21 mouse cellular contexts compared by ENCODE assay signal in the genomic region with DNA sequence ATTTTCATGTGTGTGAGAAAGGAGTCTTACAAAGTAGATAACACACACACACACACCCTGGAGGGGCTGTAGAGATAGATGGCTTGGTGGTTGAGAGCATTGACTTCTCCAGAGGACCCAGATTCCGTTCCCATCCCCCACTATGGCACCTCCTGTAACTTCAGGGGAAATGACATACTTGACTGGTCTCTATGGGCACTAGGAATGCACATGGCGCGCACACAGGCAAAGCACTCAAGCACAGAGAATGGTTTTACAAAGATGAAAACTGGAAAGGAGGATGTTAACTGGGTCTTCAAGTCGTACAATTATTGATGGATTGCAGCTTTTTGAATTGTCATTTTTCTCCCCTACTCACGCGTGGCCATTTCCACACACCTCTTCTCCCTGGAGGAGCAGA. TPM values are rescaled to one million over a fixed set of nuclear protein-coding genes. Genes with fewer than 3 reads are reported as not detected.
DNase-seq lines count a peak whose midpoint lies in the region; ATAC-seq lines count a peak whose summit lies in the region.
"Had no signal": no experiment of that assay in that cellular context is flagged by ENCODE, and none has a peak within 500 bp of the region (broad histone marks: within the 10 kb centered on the region; RNA-seq: fewer than 3 reads in every experiment).

No protein-coding gene starts in this region.

- no peaks in the 10 kb centered on the region for H3K9me3 ChIP-seq in lung, embryonic 16.5 days (ENCODE audit: control insufficient read depth, low read length)
- H3K9me3 ChIP-seq: hindbrain, embryonic 10.5 days; hindbrain, embryonic 15.5 days; limb, embryonic 10.5 days; limb, embryonic 15.5 days; midbrain, embryonic 15.5 days; neural tube, embryonic 13.5 days had no signal

- H3K27ac ChIP-seq in lung, embryonic 16.5 days (ENCODE audit: low read length): peak overlapping the region; percentile 92
- H3K27ac ChIP-seq: gastrocnemius, adult 2 months; limb, embryonic 10.5 days; limb, embryonic 15.5 days; liver, embryonic 14.5 days had no signal

- WGBS in lung, embryonic 16.5 days: 54% methylated on average over 6 of the region's 6 CpGs

- H3K27me3 ChIP-seq in lung, embryonic 16.5 days (ENCODE audit: control insufficient read depth, insufficient read depth, low read depth, low read length): peaks cover 18% of the 10 kb centered on the region
- H3K27me3 ChIP-seq: hindbrain, embryonic 15.5 days had no signal

- H3K4me2 ChIP-seq in lung, embryonic 16.5 days (ENCODE audit: low read depth, low read length): peak overlapping the region; percentile 97; the same call in 1 of the 2 replicates
- H3K4me2 ChIP-seq: limb, embryonic 15.5 days had no signal

- peak; percentile 30 for DNase-seq in heart, adult 11 months
- DNase-seq in heart, adult 8-10 months (ENCODE audit: low spot score): no peak
- peak; percentile 12 to 41 for DNase-seq in lung, adult 18-20 months
- peak; percentile 31 for DNase-seq in lung, postnatal 36 days
- no peak for DNase-seq in gastrocnemius, postnatal 36 days
- no peak for DNase-seq in layer of hippocampus, postnatal 36 days
- DNase-seq: adrenal gland, postnatal 14 days; cerebellum, adult 18-20 months; gastrocnemius, adult 2 months; heart, postnatal 14 days had no signal

- H3K4me1 ChIP-seq in lung, embryonic 16.5 days (replicated peaks; ENCODE audit: control insufficient read depth, insufficient read depth, low read length): peaks cover 13% of the 10 kb centered on the region

- no peaks in the 10 kb centered on the region for H3K36me3 ChIP-seq in lung, embryonic 16.5 days (ENCODE audit: control insufficient read depth, insufficient read depth, low read length)
- H3K36me3 ChIP-seq: hindbrain, embryonic 10.5 days; hindbrain, embryonic 15.5 days; limb, embryonic 10.5 days; limb, embryonic 15.5 days; midbrain, embryonic 15.5 days; neural tube, embryonic 13.5 days had no signal

- no peak overlapping the region for H3K4me3 ChIP-seq in lung, embryonic 16.5 days (ENCODE audit: low read length)
- H3K4me3 ChIP-seq: gastrocnemius, adult 2 months; limb, embryonic 10.5 days had no signal

- intact Hi-C loops in gastrocnemius, postnatal 36 days (cut with DNase I): no loop called here

- no peak for ATAC-seq in lung, embryonic 16.5 days (ENCODE audit: low read depth)
- ATAC-seq: forebrain, embryonic 14.5 days; inflammation-experienced regulatory T-cells, adult 6 months; midbrain, embryonic 15.5 days had no signal

- no peak overlapping the region for H3K9ac ChIP-seq in lung, embryonic 16.5 days (ENCODE audit: low read length)
- H3K9ac ChIP-seq: hindbrain, embryonic 15.5 days; limb, embryonic 15.5 days; liver, embryonic 14.5 days; neural tube, embryonic 13.5 days had no signal

RNA-seq across cellular contexts. Expression of gene Map3k9, which starts 1.6 kb away (rescaled TPM):
- total RNA-seq in heart, adult 8-10 months (2022): under 1 TPM; 0.09 to 0.26 (median 0.18) TPM
- polyA plus RNA-seq in lung, embryonic 16.5 days (2015; fragmentation: Nextera tagmentation; extraction: Ambion mirVana): 1.2 and 1.7 TPM in 2 replicates
- under 1 TPM; 0.07 to 0.10 TPM for total RNA-seq in gastrocnemius, postnatal 36 days (2021)
- total RNA-seq in layer of hippocampus, postnatal 36 days (2021): 10 to 100 TPM; 29.6 to 33.0 TPM
- total RNA-seq: MEL had no signal

Comparison
In these comparisons a context has a peak if more than half of its experiments do, and no peak if none do; other contexts are left out.
1. DNase-seq: peak in heart, adult 11 months (single experiment), lung, adult 18-20 months (2 of 2) and lung, postnatal 36 days (single experiment); none in heart, adult 8-10 months (single experiment), gastrocnemius, postnatal 36 days (0 of 2) and layer of hippocampus, postnatal 36 days (0 of 2).
2. RNA of gene Map3k9, which starts 1.6 kb away (total RNA-seq): 29.6 to 33.0 TPM in layer of hippocampus, postnatal 36 days; 0.09 to 0.26 TPM in heart, adult 8-10 months and 0.07 to 0.10 TPM in gastrocnemius, postnatal 36 days; every median in the first group is over 10 times any median in the second.